Mouse (Mus musculus) midbrain, embryonic 14.5 days (tissue): ENCODE results near the gene Dock3. TPM values are rescaled to one million over a fixed set of nuclear protein-coding genes. Genes with fewer than 3 reads are reported as not detected.

Source experiments
- ATAC-seq: fragments of 200-750 bp; cut with Nextera tagmentation; 2 replicates; pipeline ENCODE4 v1.8.0; 2017; ENCODE audit warnings: moderate number of reproducible peaks, moderate library complexity; ENCODE audit not compliant: low FRiP score, low TSS enrichment
- DNase-seq: peaks from one replicate; pipeline ENCODE4 v3.0.0-alpha.2; 2015
- H3K27ac ChIP-seq: fragments of 300-500 bp; sonication (generic); replicated peaks from 2 replicates; pipeline ENCODE4 v1.5.1; 2014; ENCODE audit warnings: mild to moderate bottlenecking, low read depth, low read length, moderate library complexity
- H3K27me3 ChIP-seq: fragments of 300-500 bp; sonication (generic); 2 replicates; pipeline ENCODE4 v1.6.1; 2014; ENCODE audit warnings: low read length, control low read depth, mixed read lengths; ENCODE audit not compliant: control insufficient read depth, insufficient read depth
- H3K36me3 ChIP-seq: fragments of 300-500 bp; sonication (generic); 2 replicates; pipeline ENCODE4 v1.6.1; 2014; ENCODE audit warnings: low read length, control low read depth; ENCODE audit not compliant: control insufficient read depth, insufficient read depth
- H3K4me1 ChIP-seq: fragments of 300-500 bp; sonication (generic); 2 replicates; pipeline ENCODE4 v1.6.1; 2014; ENCODE audit warnings: mild to moderate bottlenecking, antibody characterized with exemption, low read length, control low read depth; ENCODE audit not compliant: control insufficient read depth, insufficient read depth
- H3K4me2 ChIP-seq: fragments of 300-500 bp; sonication (generic); 2 replicates; pipeline ENCODE4 v1.6.1; 2014; ENCODE audit warnings: mild to moderate bottlenecking, low read length, moderate library complexity
- H3K4me3 ChIP-seq: fragments of 300-500 bp; sonication (generic); replicated peaks from 2 replicates; pipeline ENCODE4 v1.5.1; 2014; ENCODE audit warnings: low read depth, low read length
- H3K9ac ChIP-seq: fragments of 300-500 bp; sonication (generic); replicated peaks from 2 replicates; pipeline ENCODE4 v1.6.1; 2014; ENCODE audit warnings: mild to moderate bottlenecking, low read length, moderate library complexity
- H3K9me3 ChIP-seq: fragments of 300-500 bp; sonication (generic); 2 replicates; pipeline ENCODE4 v1.6.1; 2016; ENCODE audit warnings: low read length, control low read depth, mixed read lengths; ENCODE audit not compliant: control insufficient read depth
- WGBS: fragments of 180-500 bp; shearing (Covaris S2); extraction: QIAGEN DNeasy Blood & Tissue Kit; methylation state at CpG from one replicate; pipeline ENCODE4 v1.1.7; 2014; 5-methylcytosine and 5-hydroxymethylcytosine counted together
- polyA plus RNA-seq: library from polyadenylated mRNA; unstranded; fragments of >200 nt; fragmentation: Nextera tagmentation; extraction: Ambion mirVana; gene quantifications from 2 replicates; pipeline ENCODE4 v1.2.1, GENCODE M21; 2014

Dock3 gene
- polyA plus RNA-seq, 1 experiment from 2014 or later: 25.7 TPM

- H3K4me1 ChIP-seq: peaks cover 45% of the 10 kb centered on the region
- H3K9me3 ChIP-seq: no peaks in the 10 kb centered on the region
- peak overlapping the region; percentile 99 for H3K4me2 ChIP-seq
- peak overlapping the region; percentile 99 for H3K9ac ChIP-seq
- peak overlapping the region; percentile 95 for H3K27ac ChIP-seq
- WGBS: 22% methylated on average over 44 of the region's 44 CpGs
- peak overlapping the region; percentile 93 for H3K4me3 ChIP-seq
- DNase-seq (peak; percentile 35), ATAC-seq (no peak)
- peaks cover 73% of the 10 kb centered on the region for H3K36me3 ChIP-seq
- no peaks in the 10 kb centered on the region for H3K27me3 ChIP-seq
Observed at GRCm38 (mm10) chr9:106884996-106885900, 346.5 kb downstream of the Dock3 start.

GRCm38 (mm10) chr9:106884306-106884705 is 347.4 kb downstream of the Dock3 start:
- H3K4me1 ChIP-seq: peaks cover 39% of the 10 kb centered on the region

GRCm38 (mm10) chr9:106883085-106883484 is 348.6 kb downstream of the Dock3 start:
- peaks cover 71% of the 10 kb centered on the region for H3K36me3 ChIP-seq
- DNase-seq (no peak), ATAC-seq (no peak)
- H3K27ac ChIP-seq: no peak overlapping the region
- H3K4me2 ChIP-seq: peak overlapping the region; percentile 99
- peaks cover 39% of the 10 kb centered on the region for H3K4me1 ChIP-seq
- H3K9ac ChIP-seq: 0 out of 2 replicates have a peak overlapping the region, but pooled peaks have one; percentile 18
- H3K9me3 ChIP-seq: no peaks in the 10 kb centered on the region
- H3K4me3 ChIP-seq: peak overlapping the region; percentile 12
- 87% methylated on average over 3 of the region's 3 CpGs for WGBS
- no peaks in the 10 kb centered on the region for H3K27me3 ChIP-seq

More at GRCm38 (mm10) chr9:106884306-106884705, 347.4 kb downstream of the Dock3 start:
- Histone ChIP-seq H3K27me3 (no peaks in the 10 kb centered on the region), H3K4me2 (peak overlapping the region; percentile 99), H3K27ac (no peak overlapping the region), H3K9ac (peak overlapping the region; percentile 99), H3K4me3 (peak overlapping the region; percentile 93), H3K36me3 (peaks cover 71% of the 10 kb centered on the region), H3K9me3 (no peaks in the 10 kb centered on the region)
- no peak for ATAC-seq
- WGBS: 44% methylated on average over 16 of the region's 16 CpGs
- DNase-seq: peak; percentile 17

- WGBS: 71% methylated on average over 4 of the region's 4 CpGs
Observed at GRCm38 (mm10) chr9:106882176-106882575, 349.5 kb downstream of the Dock3 start.

GRCm38 (mm10) chr9:106881071-106881755 is 350.5 kb downstream of the Dock3 start:
- ATAC-seq (no peak), DNase-seq (no peak)
- H3K4me2 ChIP-seq: 0 out of 2 replicates have a peak overlapping the region, but pooled peaks have one; percentile 8
- no peak overlapping the region for H3K27ac ChIP-seq
- 54% methylated on average over 4 of the region's 4 CpGs for WGBS
- H3K4me3 ChIP-seq: 0 out of 2 replicates have a peak overlapping the region, but pooled peaks have one; percentile 2
- H3K9ac ChIP-seq: no peak overlapping the region; the same call in 1 of the 2 replicates
- H3K4me1 ChIP-seq: peaks cover 36% of the 10 kb centered on the region
- H3K27me3 ChIP-seq: no peaks in the 10 kb centered on the region
- peaks cover 86% of the 10 kb centered on the region for H3K36me3 ChIP-seq
- no peaks in the 10 kb centered on the region for H3K9me3 ChIP-seq

More at GRCm38 (mm10) chr9:106882176-106882575, 349.5 kb downstream of the Dock3 start:
- DNase-seq: no peak
- Histone ChIP-seq H3K27ac (no peak overlapping the region), H3K4me3 (no peak overlapping the region), H3K9me3 (no peaks in the 10 kb centered on the region), H3K4me1 (peaks cover 36% of the 10 kb centered on the region), H3K36me3 (peaks cover 77% of the 10 kb centered on the region), H3K9ac (no peak overlapping the region), H3K4me2 (peak overlapping the region; percentile 99; the same call in 1 of the 2 replicates), H3K27me3 (no peaks in the 10 kb centered on the region)
- no peak for ATAC-seq

- peaks cover 92% of the 10 kb centered on the region for H3K36me3 ChIP-seq
- peaks cover 24% of the 10 kb centered on the region for H3K4me1 ChIP-seq
- 43% methylated on average over 4 of the region's 4 CpGs for WGBS
- H3K9me3 ChIP-seq: no peaks in the 10 kb centered on the region
- H3K4me3 ChIP-seq: no peak overlapping the region
- ATAC-seq: no peak
- no peak overlapping the region for H3K9ac ChIP-seq
- H3K27me3 ChIP-seq: no peaks in the 10 kb centered on the region
- H3K27ac ChIP-seq: no peak overlapping the region; the same call in 1 of the 2 replicates
- no peak overlapping the region for H3K4me2 ChIP-seq
- no peak for DNase-seq
Observed at GRCm38 (mm10) chr9:106879471-106879870, 352.2 kb downstream of the Dock3 start.

- H3K27ac ChIP-seq: no peak overlapping the region
- ATAC-seq (no peak), DNase-seq (no peak)
- H3K4me3 ChIP-seq: no peak overlapping the region
- no peaks in the 10 kb centered on the region for H3K4me1 ChIP-seq
- WGBS: 96% methylated on average over 3 of the region's 3 CpGs
- no peaks in the 10 kb centered on the region for H3K27me3 ChIP-seq
- H3K36me3 ChIP-seq: peaks cover 83% of the 10 kb centered on the region
- no peaks in the 10 kb centered on the region for H3K9me3 ChIP-seq
- H3K9ac ChIP-seq: no peak overlapping the region
- H3K4me2 ChIP-seq: no peak overlapping the region
Observed at GRCm38 (mm10) chr9:106876666-106877065, 355.0 kb downstream of the Dock3 start.

- Histone ChIP-seq H3K27me3 (no peaks in the 10 kb centered on the region), H3K9ac (no peak overlapping the region), H3K4me1 (no peaks in the 10 kb centered on the region), H3K4me2 (no peak overlapping the region), H3K4me3 (no peak overlapping the region), H3K36me3 (peaks cover 69% of the 10 kb centered on the region), H3K27ac (no peak overlapping the region), H3K9me3 (no peaks in the 10 kb centered on the region)
- 84% methylated on average over 5 of the region's 5 CpGs for WGBS
- no peak for DNase-seq
- no peak for ATAC-seq
Observed at GRCm38 (mm10) chr9:106874216-106874615, 357.5 kb downstream of the Dock3 start.
